Comparison of ENCODE assay signal across 9 mouse cellular contexts in genomic region chr16:13733518-13734137, GRCm38 (mm10). TPM values are rescaled to one million over a fixed set of nuclear protein-coding genes. Genes with fewer than 3 reads are reported as not detected.
DNase-seq lines count a peak whose midpoint lies in the region; ATAC-seq lines count a peak whose summit lies in the region.
"Had no signal": no experiment of that assay in that cellular context is flagged by ENCODE, and none has a peak within 500 bp of the region (broad histone marks: within the 10 kb centered on the region; RNA-seq: fewer than 3 reads in every experiment).

No protein-coding gene starts in this region.

- H3K4me2 ChIP-seq in midbrain, embryonic 14.5 days (ENCODE audit: low read length), result no peak overlapping the region

- peaks cover 10% of the 10 kb centered on the region for H3K4me1 ChIP-seq in heart, embryonic 10.5 days
- 0 out of 2 replicates have a peak, but pooled peaks cover 2% of the 10 kb centered on the region for H3K4me1 ChIP-seq in midbrain, embryonic 14.5 days (ENCODE audit: control insufficient read depth, insufficient read depth, low read length)

- no peaks in the 10 kb centered on the region for H3K9me3 ChIP-seq in heart, embryonic 10.5 days
- no peaks in the 10 kb centered on the region for H3K9me3 ChIP-seq in midbrain, embryonic 14.5 days (ENCODE audit: control insufficient read depth, low read length)
- H3K9me3 ChIP-seq: megakaryocyte, embryonic 14.5 days had no signal

- peaks cover 9% of the 10 kb centered on the region for H3K27me3 ChIP-seq in heart, embryonic 10.5 days (ENCODE audit: insufficient read depth, poor library complexity, severe bottlenecking)
- H3K27me3 ChIP-seq in midbrain, embryonic 14.5 days (ENCODE audit: control insufficient read depth, insufficient read depth, low read length), result no peaks in the 10 kb centered on the region
- H3K27me3 ChIP-seq: megakaryocyte, embryonic 14.5 days had no signal

- WGBS in heart, embryonic 10.5 days, result 17% methylated on average over 9 of the region's 9 CpGs
- WGBS in midbrain, embryonic 14.5 days, result 25% methylated on average over 9 of the region's 9 CpGs

- no peak overlapping the region for H3K4me3 ChIP-seq in heart, embryonic 10.5 days
- H3K4me3 ChIP-seq in midbrain, embryonic 14.5 days (replicated peaks; ENCODE audit: low read depth, low read length), result no peak overlapping the region
- H3K4me3 ChIP-seq: megakaryocyte, embryonic 14.5 days had no signal

- H3K36me3 ChIP-seq in heart, embryonic 10.5 days, result no peaks in the 10 kb centered on the region
- H3K36me3 ChIP-seq in midbrain, embryonic 14.5 days (ENCODE audit: control insufficient read depth, insufficient read depth, low read length), result no peaks in the 10 kb centered on the region

- peak; percentile 72 for DNase-seq in CD4-positive, CD25-positive, alpha-beta regulatory T cell, adult 2 months (ENCODE audit: low read depth, low spot score)
- peak; percentile 83 for DNase-seq in adrenal gland, adult 2 months
- DNase-seq in embryo, embryonic 10.5 days (ENCODE audit: low spot score), result peak; percentile 82
- peak; percentile 78 for DNase-seq in heart, embryonic 10.5 days (ENCODE audit: low spot score)
- peak; percentile 54 to 80 for DNase-seq in layer of hippocampus, postnatal 36 days
- DNase-seq in midbrain, embryonic 14.5 days, result peak; percentile 84
- peak; percentile 25 to 53 for DNase-seq in spleen, postnatal 14 days (ENCODE audit: low spot score in 2 of 2)

- H3K27ac ChIP-seq in heart, embryonic 10.5 days, result no peak overlapping the region
- H3K27ac ChIP-seq in midbrain, embryonic 14.5 days (replicated peaks; ENCODE audit: low read depth, low read length), result no peak overlapping the region

- no peak for ATAC-seq in CD4-positive, CD25-positive, alpha-beta regulatory T cell, adult 4 months
- ATAC-seq in midbrain, embryonic 14.5 days (ENCODE audit: low FRiP score, low TSS enrichment), result no peak

- H3K9ac ChIP-seq in midbrain, embryonic 14.5 days (replicated peaks; ENCODE audit: low read length), result no peak overlapping the region

RNA-seq across cellular contexts. Expression of gene Pla2g10, which starts 2.8 kb away (rescaled TPM):
- polyA plus RNA-seq in CD4-positive, CD25-positive, alpha-beta regulatory T cell, adult 4 months (2017; shearing (Covaris generic)), result not detected
- total RNA-seq in adrenal gland, adult 2 months (2021), result not detected
- 0.11 TPM in 1 of 2 replicates, not detected in the other for polyA plus RNA-seq in adrenal gland, adult 2 months (2012; rRNA removed)
- polyA plus RNA-seq in heart, embryonic 10.5 days (2016; fragmentation: Nextera tagmentation; extraction: Ambion mirVana), result 0.09 TPM in 1 of 2 replicates, not detected in the other
- total RNA-seq in layer of hippocampus, postnatal 36 days (2021), result not detected
- polyA plus RNA-seq in midbrain, embryonic 14.5 days (2014; fragmentation: Nextera tagmentation; extraction: Ambion mirVana), result 0.31 TPM in 1 of 2 replicates, not detected in the other

RNA-seq across cellular contexts. Expression of gene Rrn3, which starts 46.9 kb away (rescaled TPM):
- 10 to 100 TPM; 54.1 to 65.3 TPM for polyA plus RNA-seq in CD4-positive, CD25-positive, alpha-beta regulatory T cell, adult 4 months (2017; shearing (Covaris generic))
- 10 to 100 TPM; 43.9 to 48.0 TPM for total RNA-seq in adrenal gland, adult 2 months (2021)
- 9.4 and 17.2 TPM in 2 replicates for polyA plus RNA-seq in adrenal gland, adult 2 months (2012; rRNA removed)
- polyA plus RNA-seq in heart, embryonic 10.5 days (2016; fragmentation: Nextera tagmentation; extraction: Ambion mirVana), result 66.6 and 70.6 TPM in 2 replicates
- 10 to 100 TPM; 51.2 to 51.4 TPM for total RNA-seq in layer of hippocampus, postnatal 36 days (2021)
- polyA plus RNA-seq in midbrain, embryonic 14.5 days (2014; fragmentation: Nextera tagmentation; extraction: Ambion mirVana), result 78.4 and 102 TPM in 2 replicates
